Mouse (Mus musculus): ENCODE results near the gene Tmem121b.

Tmem121b gene

DNA sequence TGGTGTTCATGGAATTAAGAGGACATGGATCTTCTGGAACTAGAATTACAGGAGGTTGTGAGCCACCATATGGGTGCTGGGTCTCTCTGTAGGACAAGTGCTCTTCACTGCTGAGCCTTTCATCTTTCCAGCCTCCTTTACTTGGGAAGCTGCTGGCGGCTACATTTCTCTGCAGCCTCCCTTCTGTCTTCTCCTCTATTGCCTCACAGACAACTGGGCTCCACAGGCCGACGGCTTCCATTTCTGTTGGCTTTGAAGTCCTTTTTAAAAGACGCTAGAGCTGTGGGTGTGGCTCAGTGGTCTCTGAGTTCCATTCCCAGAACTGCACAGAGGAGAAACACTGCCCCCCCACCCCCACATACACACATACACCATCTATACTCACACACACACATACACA lies 28.2 kb downstream of the Tmem121b start:
- DNase-seq (ENCODE audit: low spot score in 2 of 2): no peak

DNA sequence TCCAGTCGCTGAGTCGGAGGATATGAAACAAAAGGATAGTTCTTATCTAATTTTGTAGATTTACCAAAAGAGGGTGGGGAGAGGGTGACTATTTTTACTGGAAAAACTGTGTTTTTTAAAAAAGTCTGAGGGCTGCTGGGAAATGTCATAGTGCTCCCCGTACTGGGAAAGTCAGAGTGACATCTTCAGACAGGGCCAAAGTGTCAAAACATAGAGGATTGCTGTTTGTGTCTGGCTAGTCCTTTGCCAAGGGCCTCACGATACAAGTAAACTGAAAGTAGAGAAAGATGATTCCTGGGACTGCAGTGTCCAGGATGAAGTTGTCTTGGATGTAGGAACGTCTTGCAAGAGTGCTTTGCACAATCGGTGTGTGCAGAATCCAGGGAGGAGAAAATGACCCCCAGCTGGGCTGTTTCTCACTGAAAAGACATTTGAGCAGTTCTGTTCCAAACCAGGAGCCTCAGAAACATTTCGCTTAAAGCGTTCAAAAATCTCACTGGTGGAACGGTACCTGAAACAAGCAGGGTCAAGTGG lies 29.1 kb downstream of the Tmem121b start:
- no peak for DNase-seq (ENCODE audit: low spot score in 2 of 2)

DNA sequence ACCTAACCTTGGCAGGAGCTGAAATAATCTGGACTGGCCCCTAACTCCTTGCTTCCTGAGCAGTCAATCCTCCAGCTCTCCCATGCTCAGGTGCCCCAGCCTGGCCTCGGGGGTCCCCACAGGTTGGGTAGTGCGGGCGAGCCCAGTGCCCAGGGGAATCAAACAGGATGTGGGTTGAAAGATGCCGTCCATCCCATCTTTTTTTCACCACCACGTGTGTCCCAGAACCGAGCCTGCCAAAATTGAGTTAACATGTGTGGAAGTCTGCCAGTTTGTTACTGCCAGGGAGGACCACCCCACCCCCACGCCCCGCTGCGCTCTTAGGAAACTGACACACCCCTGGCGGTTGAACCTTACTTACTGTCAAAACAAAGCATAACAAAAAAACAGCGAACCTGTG lies 29.7 kb downstream of the Tmem121b start:
- no peak for DNase-seq (ENCODE audit: low spot score in 2 of 2)

DNA sequence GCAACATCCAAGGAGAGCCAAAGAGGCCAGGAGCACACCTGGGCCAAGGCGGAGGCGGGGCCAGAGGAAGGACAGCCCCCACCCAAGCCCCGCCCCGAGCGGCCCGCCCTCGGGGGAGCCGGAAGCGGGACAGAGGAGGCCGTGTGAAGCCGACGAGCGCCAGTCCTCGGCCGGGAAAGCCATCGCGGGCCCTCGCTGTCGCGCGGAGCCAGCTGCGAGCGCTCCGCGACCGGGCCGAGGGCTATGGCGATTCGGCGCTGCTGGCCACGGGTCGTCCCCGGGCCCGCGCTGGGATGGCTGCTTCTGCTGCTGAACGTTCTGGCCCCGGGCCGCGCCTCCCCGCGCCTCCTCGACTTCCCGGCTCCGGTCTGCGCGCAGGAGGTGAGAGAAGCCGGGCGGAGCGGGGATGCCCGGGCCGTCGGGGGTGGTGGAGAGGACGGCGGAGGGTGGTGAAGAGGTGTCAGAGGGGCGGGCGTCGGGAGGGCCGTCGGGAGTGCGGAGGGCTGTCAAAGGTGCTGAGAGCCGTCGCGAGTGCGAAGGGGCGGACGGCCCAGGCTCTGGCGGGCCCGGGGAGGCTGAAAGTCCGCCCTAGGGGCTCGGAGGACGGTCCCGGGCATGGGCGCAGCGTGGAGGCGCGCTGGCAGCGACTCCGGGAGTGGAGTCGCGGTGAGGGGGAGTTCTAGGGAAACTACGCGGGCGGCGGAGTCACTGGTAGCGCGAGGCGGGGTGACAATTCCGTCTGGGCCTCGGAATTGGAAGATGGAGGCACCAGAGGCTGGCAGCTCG lies 30.3 kb downstream of the Tmem121b start, which contains the start of gene Il17ra:
TSS of gene Il17ra (plus strand) at position 162 of the 786 bp plus-strand sequence.
- no peak for DNase-seq (ENCODE audit: low spot score in 2 of 2)

DNA sequence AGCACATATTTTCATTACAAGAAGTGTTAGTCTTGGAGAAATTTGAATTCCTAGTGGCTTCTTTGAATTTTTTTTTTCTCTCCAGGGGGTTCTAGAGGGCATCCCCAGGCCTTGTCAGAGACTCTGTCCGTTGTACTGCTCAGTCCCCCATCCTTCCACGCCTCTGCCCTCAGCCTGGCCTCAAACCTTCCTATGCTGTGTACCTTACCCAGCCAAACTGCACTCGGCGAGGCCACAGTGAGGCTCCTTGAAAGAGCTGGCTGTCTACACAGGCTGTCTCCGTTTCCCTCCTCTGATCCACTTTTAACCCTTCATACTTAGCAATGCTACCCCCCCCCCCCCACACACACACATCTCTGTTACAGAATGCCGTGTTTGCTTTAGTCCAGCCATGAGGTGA lies 31.4 kb downstream of the Tmem121b start:
- DNase-seq (ENCODE audit: low spot score in 2 of 2): no peak

DNA sequence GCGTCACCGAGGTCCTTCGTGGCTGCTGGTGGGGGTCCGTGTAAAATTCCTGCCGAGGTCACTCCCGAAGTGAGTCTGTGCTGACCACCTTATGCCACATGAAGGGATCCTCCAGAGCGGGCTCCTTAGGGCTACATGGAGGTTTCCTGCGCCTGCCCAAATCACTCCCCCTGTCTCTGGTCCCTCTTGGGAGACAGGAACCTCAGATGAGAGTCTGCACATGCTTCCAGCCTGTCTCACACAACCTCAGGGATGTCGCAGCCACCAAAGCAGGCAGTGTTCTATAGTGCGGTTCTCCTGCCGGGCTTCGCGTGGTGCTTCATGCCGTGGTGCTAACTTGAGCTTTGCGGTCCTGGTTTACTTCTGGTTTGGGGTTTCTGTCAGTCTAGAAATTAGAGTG lies 32.4 kb downstream of the Tmem121b start:
- DNase-seq (ENCODE audit: low spot score in 2 of 2): no peak

DNA sequence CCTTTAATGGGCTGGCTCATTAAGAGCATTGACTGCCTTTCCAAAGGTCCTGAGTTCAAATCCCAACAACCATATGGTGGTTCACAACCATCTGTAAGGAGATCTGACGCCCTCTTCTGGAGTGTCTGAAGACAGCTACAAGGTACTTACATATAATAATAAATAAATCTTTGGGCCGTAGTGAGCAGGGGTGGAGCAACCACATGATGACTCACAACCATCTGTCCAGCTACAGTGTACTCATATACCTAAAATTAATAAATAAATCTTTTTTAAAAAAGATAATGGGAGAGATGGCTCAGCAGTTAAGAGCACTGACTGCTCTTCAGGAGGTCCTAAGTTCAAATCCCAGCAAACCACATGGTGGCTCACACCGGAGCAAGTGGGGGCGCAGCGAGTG lies 35.9 kb downstream of the Tmem121b start:
- DNase-seq (ENCODE audit: low spot score in 2 of 2): no peak

DNA sequence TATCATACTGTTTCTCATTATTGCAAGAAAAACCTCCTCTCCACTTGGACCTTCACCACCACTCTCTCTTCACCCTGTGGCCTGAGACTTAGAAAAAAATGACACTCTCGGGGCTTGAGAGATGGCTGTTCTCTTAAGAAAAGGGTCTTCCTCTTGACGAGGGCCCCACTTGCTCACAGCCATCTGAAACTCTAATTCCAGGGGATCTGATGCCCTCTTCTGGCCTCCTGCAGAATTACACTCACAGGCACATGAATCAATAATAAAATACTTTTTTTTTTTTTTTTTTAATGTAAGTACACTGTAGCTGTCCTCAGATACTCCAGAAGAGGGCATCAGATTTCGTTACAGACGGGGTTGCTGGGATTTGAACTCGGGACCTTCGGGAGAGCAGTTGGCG lies 36.5 kb downstream of the Tmem121b start:
- no peak for DNase-seq (ENCODE audit: low spot score in 2 of 2)

DNA sequence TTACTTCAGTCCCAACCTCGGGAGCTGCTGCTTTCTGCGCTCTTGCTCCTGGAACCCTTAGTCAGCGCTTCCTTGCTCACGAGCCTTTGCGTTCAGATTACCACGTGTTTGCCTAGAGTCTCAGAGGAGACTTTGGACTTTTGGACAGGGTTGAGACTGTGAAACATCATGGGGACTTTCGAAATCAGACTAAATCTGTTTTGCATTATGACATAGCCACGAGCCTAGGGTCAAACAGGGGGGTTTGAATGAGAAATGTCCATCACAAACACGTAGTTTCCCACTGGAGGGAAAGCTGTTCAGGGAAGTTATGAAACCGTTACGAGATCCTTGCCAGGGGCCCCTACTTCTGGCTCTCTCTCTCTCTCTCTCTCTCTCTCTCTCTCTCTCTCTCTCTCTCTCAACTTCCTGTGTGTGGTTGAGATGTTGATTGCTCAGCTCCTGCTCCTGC lies 39.0 kb downstream of the Tmem121b start:
- DNase-seq (ENCODE audit: low spot score in 2 of 2): no peak

DNA sequence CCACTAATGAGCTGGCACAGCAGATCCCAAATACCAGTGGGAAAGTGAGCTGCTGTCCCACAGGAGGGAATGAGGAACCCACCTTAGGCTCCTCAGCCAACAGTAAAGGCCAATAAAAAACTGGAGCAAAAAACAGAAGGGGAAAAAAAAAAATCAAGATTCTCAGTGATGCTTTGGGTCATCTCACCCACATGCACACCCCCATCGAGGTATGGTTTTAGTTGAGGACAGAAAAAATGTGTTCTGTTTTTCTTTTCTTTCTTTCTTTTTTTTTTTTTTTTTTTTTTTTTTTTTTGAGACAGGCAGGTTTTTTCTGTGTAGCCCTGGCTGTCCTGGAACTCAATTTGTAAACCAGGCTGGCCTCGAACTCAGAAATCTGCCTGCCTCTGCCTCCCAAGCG lies 40.1 kb downstream of the Tmem121b start:
- DNase-seq (ENCODE audit: low spot score in 2 of 2): no peak

DNA sequence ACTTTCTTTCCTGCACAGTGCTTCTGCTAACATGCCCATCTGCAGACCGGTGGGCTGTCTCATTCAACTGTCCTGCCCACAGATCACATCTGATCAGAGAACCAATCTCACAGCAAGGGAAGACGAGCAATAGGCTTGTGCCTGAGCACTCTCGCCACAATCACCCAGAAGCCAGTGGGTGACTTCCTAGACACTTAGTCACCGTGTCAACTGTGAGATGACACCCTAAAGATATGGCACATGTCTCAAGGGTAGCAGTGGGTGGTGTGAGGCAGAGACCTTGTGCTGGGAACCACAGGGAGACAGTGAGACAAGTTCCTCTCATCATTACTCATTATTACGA lies 40.5 kb downstream of the Tmem121b start:
- no peak for DNase-seq (ENCODE audit: low spot score in 2 of 2)

DNA sequence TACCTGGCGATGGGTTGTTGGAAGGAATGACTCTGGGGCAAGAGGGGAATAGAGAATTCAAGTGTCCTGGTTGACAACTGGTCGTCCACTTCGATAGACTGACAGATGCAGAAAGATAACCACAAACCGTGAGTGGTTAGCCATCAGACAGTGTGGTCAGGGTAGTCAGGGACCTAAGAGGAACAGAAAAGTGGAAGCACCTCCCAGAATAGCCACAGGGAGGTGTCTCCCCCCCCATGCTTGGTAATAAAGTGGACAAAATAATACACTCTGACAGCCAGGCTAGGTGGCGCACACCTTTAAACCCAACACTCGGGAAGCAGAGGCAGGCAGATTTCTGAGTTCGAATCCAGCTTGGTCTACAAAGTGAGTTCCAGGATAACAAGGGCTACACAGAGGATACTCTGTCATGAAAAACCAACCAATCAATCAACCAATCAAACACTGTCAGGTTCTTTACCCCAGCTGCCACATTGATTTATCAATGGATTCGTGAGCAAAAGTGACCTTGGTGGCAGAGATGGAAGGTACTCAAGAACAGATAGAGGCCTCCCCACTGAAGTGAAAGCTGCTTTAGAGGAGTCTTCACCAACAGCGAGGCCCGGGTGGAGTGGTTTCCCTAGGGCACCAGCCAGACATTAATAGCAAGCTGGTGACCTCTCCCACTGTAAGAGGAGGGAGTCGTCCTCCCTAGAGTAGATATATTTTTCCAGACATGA lies 41.1 kb downstream of the Tmem121b start:
- no peak for DNase-seq (ENCODE audit: low spot score in 2 of 2)

DNA sequence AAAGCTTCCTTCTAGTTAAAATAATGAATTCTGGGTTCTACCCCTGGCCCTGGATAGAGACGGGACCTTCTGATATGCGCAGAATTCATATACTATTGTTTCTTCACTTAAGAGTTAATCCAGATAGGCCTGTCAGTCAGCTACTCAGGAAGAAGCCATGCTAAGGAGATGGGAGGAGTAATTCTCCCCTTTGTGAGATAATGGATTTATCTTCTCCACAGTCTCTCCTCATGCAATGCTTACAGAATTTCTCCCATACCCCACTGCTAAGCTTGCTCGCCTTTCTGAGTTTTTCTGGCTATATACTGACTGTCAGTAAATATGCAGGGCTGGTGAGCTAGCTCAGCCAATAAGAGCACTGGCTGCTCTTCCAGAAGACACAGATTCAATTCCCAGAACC lies 43.4 kb downstream of the Tmem121b start:
- DNase-seq (ENCODE audit: low spot score in 2 of 2): no peak

DNA sequence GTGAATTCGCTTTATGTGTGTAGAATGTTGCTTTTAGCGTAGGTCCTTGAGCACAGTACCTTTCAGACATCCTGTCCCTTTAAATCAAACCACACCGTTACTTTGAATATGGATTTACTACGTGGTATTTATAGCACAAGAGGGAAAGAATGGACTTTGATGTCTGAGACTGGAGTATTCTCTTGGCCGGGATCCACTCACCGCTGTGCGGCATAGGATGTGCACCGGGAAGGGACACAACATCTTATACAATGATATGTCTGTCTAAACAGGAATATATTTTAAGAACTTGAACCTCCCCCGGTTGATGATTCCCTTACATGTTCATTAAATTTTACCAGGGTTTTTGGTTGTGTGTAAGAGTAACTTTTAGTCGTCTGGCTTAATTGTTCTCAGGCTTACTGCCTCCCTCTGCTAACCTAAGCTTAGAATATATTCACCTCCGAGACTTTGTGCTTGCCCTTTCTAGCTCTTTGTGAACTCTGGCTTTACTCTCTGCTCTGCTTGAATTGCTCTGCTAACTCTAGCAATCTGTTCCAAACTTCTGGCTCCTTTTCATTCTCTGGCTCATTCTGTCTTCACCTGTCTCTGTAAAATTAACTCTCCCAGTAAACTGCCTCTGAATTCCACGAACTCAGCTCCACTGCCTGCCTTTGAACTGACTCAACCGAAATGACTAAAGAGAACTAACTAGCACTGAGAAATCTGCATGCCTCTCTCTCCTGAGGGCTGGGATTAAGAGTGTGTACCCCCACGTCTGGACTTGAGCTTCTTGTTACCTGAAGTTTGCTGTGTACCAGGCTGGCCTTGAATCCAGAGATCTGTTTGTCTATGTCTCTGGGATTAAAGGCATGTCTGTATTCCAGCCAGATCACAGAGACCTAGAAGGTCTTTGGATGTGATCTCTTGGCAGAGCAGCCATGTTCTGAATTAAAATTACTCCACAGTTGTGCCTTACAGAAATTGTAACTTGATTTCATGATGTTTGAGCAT lies 49.9 kb downstream of the Tmem121b start:
- DNase-seq (ENCODE audit: low spot score in 2 of 2): no peak

DNA sequence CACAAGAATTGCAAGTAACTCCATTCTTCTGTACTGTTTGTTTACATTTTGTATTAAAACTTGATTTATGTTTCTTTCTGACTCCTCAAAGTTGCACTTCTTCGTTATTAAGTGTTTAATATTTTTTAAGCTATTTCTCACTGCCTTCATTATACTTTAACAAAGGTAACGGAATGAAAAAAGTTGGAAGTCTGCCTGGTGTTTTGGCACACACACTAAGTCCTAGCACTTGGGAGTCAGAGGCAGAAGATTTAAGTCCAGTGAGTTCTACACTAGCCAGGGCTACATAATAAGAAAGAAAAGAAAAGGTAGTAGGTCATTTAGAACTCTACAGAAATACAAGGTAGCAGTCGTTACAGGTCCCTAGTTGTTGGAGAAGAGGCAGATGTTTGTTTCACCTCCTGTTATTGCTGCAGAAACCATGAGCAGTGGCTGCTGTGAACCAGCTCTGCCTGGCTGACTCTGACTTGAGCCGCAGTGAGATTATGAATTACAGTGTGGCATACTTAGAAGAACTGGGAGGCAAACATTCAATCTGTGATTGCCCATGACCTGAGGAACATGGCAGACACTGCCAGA lies 51.3 kb downstream of the Tmem121b start:
- DNase-seq (ENCODE audit: low spot score in 2 of 2): no peak
